Mouse (Mus musculus): Measurements from ENCODE around the gene Gosr2. TPM values are rescaled to one million over a fixed set of nuclear protein-coding genes. Genes with fewer than 3 reads are reported as not detected.

The Gosr2 gene
- polyA plus RNA-seq, 1 experiment from 2014 or later, result 95.6 TPM

DNA sequence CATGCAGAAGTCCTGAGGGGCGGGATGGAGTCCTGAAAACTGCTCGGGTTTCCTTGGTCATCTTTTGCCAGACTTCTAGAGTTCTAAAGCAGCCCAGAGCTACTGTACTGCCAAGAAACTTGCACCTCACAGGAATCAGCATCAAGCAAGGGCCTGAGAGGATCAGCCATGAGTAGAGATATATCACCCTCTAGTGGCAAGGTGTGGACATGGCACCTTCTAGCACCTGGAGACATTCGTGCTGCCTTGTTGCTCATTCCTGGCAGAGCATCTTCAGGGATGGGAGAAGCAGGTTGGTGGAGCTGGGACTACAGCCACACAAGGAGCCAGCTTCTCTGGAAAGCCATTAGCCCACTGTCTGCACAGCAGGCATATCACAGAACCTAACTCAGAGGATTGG, 22.1 kb downstream of the Gosr2 start:
- ATAC-seq, result no peak; the same call in 1 of the 2 replicates
- Histone ChIP-seq H3K4me1 (ENCODE audit: control insufficient read depth, insufficient read depth, low read depth, low read length) (no peaks in the 10 kb centered on the region), H3K4me3 (ENCODE audit: low read length) (no peak overlapping the region), H3K27me3 (replicated peaks; ENCODE audit: control insufficient read depth, insufficient read depth, low read length) (no peaks in the 10 kb centered on the region), H3K9me3 (ENCODE audit: control insufficient read depth, low read length) (no peaks in the 10 kb centered on the region), H3K27ac (ENCODE audit: low read depth, low read length) (no peak overlapping the region), H3K36me3 (ENCODE audit: control insufficient read depth, insufficient read depth, low read length) (peaks cover 20% of the 10 kb centered on the region), H3K9ac (ENCODE audit: low read depth, low read length) (no peak overlapping the region), H3K4me2 (ENCODE audit: low read length) (no peak overlapping the region)
- 47% methylated on average over 3 of the region's 3 CpGs for WGBS

DNA sequence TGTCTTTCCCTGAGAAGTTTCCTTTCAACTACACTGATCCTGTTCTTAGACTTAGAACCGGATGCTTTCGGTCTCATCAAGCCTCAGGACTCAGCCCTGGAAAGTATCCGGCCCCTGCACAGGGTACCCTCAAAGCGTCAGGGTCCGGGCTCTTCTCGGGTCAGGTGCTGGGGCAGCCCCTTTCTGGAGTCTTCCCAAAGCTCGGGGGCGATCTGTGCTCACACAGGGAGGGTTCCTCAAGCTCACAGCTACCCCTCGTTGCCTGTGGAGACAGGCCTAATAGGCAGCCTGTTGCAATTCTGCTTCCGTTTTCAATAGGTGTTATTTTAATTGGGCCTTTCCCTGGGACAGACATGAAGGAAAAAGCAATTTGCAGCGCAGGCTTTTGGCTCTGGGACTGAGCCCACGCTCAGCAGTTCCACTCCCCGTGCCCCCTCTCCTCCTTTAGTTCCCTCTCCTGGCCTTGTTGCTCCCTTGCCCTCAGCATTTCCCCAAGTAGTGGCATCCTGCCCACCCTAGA, 30.7 kb downstream of the Gosr2 start:
- no peak overlapping the region for H3K9ac ChIP-seq (ENCODE audit: low read depth, low read length)
- H3K27me3 ChIP-seq (replicated peaks; ENCODE audit: control insufficient read depth, insufficient read depth, low read length), result no peaks in the 10 kb centered on the region
- WGBS, result 47% methylated on average over 13 of the region's 13 CpGs
- no peak overlapping the region for H3K4me2 ChIP-seq (ENCODE audit: low read length)
- no peak overlapping the region for H3K27ac ChIP-seq (ENCODE audit: low read depth, low read length)
- no peak overlapping the region for H3K4me3 ChIP-seq (ENCODE audit: low read length)
- peaks cover 18% of the 10 kb centered on the region for H3K4me1 ChIP-seq (ENCODE audit: control insufficient read depth, insufficient read depth, low read depth, low read length)
- no peak; the same call in 1 of the 2 replicates for ATAC-seq
- H3K36me3 ChIP-seq (ENCODE audit: control insufficient read depth, insufficient read depth, low read length), result no peaks in the 10 kb centered on the region
- H3K9me3 ChIP-seq (ENCODE audit: control insufficient read depth, low read length), result no peaks in the 10 kb centered on the region

DNA sequence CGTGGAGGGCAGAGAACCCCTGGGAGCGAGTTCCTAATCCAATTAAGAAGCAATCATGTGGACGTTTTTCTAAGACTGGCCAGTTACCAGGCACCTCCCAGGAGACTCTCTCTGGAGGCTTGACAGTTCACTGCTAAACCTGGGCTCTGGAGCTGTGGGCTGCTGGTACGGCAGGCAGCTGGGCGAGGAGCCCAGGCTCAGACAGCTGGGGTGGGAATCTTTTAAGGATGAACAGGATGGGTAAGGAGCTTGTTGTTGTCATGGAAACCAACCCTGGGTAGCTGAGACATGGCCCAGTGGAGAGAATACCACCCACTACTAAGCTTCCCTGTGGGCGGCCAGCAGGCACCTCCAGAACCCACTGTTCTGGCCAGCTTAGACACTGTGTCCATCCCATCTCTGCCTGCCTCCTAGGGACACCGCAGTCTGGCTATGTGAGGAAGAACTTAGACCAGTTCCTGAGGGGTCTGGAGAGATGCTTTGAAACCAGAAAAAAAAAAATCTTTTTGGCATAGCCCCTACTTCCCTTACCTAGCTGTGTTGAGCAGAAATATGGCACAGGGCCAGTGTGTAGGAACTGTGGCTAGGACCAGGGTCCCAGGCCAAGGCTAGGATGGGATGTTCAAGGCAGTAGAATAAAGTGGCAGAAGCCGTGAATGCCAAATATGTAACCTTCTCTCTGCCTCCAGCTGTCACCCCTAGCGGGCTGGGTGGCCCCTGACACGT, 31.4 kb downstream of the Gosr2 start:
- no peaks in the 10 kb centered on the region for H3K27me3 ChIP-seq (replicated peaks; ENCODE audit: control insufficient read depth, insufficient read depth, low read length)
- peak overlapping the region; percentile 61 for H3K27ac ChIP-seq (ENCODE audit: low read depth, low read length)
- no peaks in the 10 kb centered on the region for H3K9me3 ChIP-seq (ENCODE audit: control insufficient read depth, low read length)
- peaks cover 20% of the 10 kb centered on the region for H3K4me1 ChIP-seq (ENCODE audit: control insufficient read depth, insufficient read depth, low read depth, low read length)
- H3K4me2 ChIP-seq (ENCODE audit: low read length), result 0 out of 2 replicates have a peak overlapping the region, but pooled peaks have one; percentile 15
- peak overlapping the region; percentile 27; the same call in 1 of the 2 replicates for H3K9ac ChIP-seq (ENCODE audit: low read depth, low read length)
- H3K4me3 ChIP-seq (ENCODE audit: low read length), result no peak overlapping the region
- no peaks in the 10 kb centered on the region for H3K36me3 ChIP-seq (ENCODE audit: control insufficient read depth, insufficient read depth, low read length)
- ATAC-seq, result peak; percentile 92
- 25% methylated on average over 10 of the region's 10 CpGs for WGBS

DNA sequence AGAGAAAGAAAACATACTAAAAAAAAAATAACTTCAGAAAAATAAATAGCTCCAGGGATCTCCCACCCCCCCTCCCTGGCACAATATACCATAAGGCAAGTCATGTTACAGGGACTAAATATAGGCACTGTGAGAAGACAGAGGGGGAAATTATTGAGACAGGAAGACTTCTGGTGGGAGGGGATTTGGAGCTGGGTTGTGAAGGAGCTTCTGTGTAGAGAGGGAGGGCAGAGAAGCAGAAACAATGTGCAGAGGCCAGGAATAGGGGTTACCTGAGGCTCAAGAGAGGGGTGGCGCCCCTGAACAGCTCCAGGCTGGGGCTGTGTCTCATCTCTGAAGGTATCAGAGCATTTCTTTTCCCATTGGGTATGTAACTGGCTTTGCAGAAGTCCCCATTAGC, 32.0 kb downstream of the Gosr2 start:
- H3K36me3 ChIP-seq (ENCODE audit: control insufficient read depth, insufficient read depth, low read length), result no peaks in the 10 kb centered on the region
- H3K4me3 ChIP-seq (ENCODE audit: low read length), result no peak overlapping the region
- no peaks in the 10 kb centered on the region for H3K9me3 ChIP-seq (ENCODE audit: control insufficient read depth, low read length)
- no peak overlapping the region for H3K4me2 ChIP-seq (ENCODE audit: low read length)
- no peaks in the 10 kb centered on the region for H3K27me3 ChIP-seq (replicated peaks; ENCODE audit: control insufficient read depth, insufficient read depth, low read length)
- ATAC-seq, result peak; percentile 50; the same call in 1 of the 2 replicates
- 50% methylated on average over 1 of the region's 1 CpGs for WGBS
- peak overlapping the region; percentile 61 for H3K27ac ChIP-seq (ENCODE audit: low read depth, low read length)
- peak overlapping the region; percentile 27; the same call in 1 of the 2 replicates for H3K9ac ChIP-seq (ENCODE audit: low read depth, low read length)
- peaks cover 20% of the 10 kb centered on the region for H3K4me1 ChIP-seq (ENCODE audit: control insufficient read depth, insufficient read depth, low read depth, low read length)

DNA sequence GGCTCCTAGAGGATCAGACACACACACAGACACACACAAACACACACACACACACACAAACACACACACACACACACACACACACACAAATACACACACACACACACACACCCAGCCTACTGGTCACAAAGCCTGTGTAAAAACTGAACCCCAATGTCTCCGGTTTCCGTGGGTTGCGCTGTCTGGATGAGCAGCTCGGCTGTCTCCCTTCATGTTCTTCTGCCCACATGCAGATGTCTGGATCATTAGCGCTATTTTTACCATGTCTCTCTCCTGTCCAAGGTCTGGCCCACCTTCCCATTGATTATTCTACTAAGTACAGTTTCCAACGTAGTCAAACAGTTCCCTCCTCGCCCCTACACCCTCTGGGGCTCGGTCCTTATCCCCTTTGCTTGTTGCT, 34.6 kb downstream of the Gosr2 start:
- Histone ChIP-seq H3K9me3 (ENCODE audit: control insufficient read depth, low read length) (no peaks in the 10 kb centered on the region), H3K4me1 (ENCODE audit: control insufficient read depth, insufficient read depth, low read depth, low read length) (peaks cover 20% of the 10 kb centered on the region), H3K4me2 (ENCODE audit: low read length) (no peak overlapping the region), H3K36me3 (ENCODE audit: control insufficient read depth, insufficient read depth, low read length) (no peaks in the 10 kb centered on the region), H3K27me3 (replicated peaks; ENCODE audit: control insufficient read depth, insufficient read depth, low read length) (no peaks in the 10 kb centered on the region), H3K27ac (ENCODE audit: low read depth, low read length) (no peak overlapping the region), H3K4me3 (ENCODE audit: low read length) (no peak overlapping the region), H3K9ac (ENCODE audit: low read depth, low read length) (no peak overlapping the region)
- 86% methylated on average over 8 of the region's 8 CpGs for WGBS
- ATAC-seq, result no peak

DNA sequence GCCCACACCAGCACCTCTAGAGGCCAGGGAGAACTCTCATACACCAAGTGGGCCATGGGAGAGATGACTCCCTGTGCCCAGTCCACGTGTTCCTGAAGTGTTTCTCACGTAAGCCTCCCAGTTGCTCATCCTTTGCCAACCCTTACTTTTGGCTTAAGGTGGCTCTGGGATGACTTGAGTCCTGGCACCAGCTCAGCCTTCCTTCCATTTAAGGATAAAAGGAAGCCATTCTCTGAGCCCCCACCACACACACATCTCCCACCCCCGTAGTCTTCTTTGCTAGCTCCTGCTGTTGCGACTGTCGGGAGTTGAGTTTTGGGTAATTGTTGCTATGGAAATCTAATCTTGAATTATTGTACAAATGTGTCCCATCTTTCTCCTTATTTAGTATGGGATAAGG, 35.2 kb downstream of the Gosr2 start:
- no peak overlapping the region for H3K4me2 ChIP-seq (ENCODE audit: low read length)
- no peaks in the 10 kb centered on the region for H3K27me3 ChIP-seq (replicated peaks; ENCODE audit: control insufficient read depth, insufficient read depth, low read length)
- no peak overlapping the region for H3K9ac ChIP-seq (ENCODE audit: low read depth, low read length)
- 62% methylated on average over 5 of the region's 5 CpGs for WGBS
- no peak for ATAC-seq
- H3K4me3 ChIP-seq (ENCODE audit: low read length), result no peak overlapping the region
- H3K9me3 ChIP-seq (ENCODE audit: control insufficient read depth, low read length), result no peaks in the 10 kb centered on the region
- no peak overlapping the region for H3K27ac ChIP-seq (ENCODE audit: low read depth, low read length)
- no peaks in the 10 kb centered on the region for H3K36me3 ChIP-seq (ENCODE audit: control insufficient read depth, insufficient read depth, low read length)
- H3K4me1 ChIP-seq (ENCODE audit: control insufficient read depth, insufficient read depth, low read depth, low read length), result peaks cover 20% of the 10 kb centered on the region

DNA sequence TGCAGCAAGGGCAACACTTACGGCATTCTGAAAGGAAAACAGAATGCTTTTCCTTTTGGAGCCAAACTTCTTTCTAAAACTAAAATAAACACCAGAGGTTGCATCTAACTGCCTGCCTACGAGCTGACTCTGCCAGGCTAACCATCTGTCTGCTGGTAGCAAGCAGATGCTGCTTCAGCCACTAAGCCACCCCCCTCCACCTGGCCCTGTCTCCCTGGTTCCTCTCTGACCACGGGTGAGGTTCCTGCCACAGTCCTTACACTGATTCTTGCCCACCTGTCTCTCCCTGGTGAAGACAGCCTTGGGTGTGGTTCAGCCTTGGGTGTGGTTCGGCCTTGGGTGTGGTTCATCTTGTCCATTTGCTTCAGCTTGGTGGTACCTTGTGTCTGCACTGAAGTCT, 35.8 kb downstream of the Gosr2 start:
- ATAC-seq, result no peak

DNA sequence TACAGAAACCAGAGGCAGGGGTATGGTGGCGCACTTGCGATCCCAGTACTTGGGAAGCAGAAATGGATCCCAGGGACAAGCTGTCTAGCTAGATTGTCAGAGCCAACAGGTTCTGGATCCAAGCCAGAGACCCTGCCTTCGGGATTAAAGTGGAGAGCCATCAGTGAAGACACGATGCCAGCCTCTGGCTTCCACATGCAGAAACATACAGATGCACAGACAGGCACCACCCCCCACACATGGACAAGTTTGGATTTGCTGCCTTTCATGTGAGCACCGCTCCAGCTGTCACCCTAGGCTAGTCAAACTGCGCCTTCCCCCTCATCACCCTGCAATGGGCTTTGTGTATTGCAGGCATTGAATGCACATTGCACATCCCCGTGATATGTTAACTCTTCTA, 39.5 kb downstream of the Gosr2 start:
- 69% methylated on average over 7 of the region's 7 CpGs for WGBS

More for the DNA sequence above, 35.8 kb downstream of the Gosr2 start:
- no peak overlapping the region for H3K27ac ChIP-seq (ENCODE audit: low read depth, low read length)
- H3K4me3 ChIP-seq (ENCODE audit: low read length), result no peak overlapping the region
- H3K27me3 ChIP-seq (replicated peaks; ENCODE audit: control insufficient read depth, insufficient read depth, low read length), result no peaks in the 10 kb centered on the region
- H3K4me2 ChIP-seq (ENCODE audit: low read length), result no peak overlapping the region
- 52% methylated on average over 4 of the region's 4 CpGs for WGBS
- no peak overlapping the region for H3K9ac ChIP-seq (ENCODE audit: low read depth, low read length)
- H3K36me3 ChIP-seq (ENCODE audit: control insufficient read depth, insufficient read depth, low read length), result no peaks in the 10 kb centered on the region
- peaks cover 15% of the 10 kb centered on the region for H3K4me1 ChIP-seq (ENCODE audit: control insufficient read depth, insufficient read depth, low read depth, low read length)
- no peaks in the 10 kb centered on the region for H3K9me3 ChIP-seq (ENCODE audit: control insufficient read depth, low read length)

DNA sequence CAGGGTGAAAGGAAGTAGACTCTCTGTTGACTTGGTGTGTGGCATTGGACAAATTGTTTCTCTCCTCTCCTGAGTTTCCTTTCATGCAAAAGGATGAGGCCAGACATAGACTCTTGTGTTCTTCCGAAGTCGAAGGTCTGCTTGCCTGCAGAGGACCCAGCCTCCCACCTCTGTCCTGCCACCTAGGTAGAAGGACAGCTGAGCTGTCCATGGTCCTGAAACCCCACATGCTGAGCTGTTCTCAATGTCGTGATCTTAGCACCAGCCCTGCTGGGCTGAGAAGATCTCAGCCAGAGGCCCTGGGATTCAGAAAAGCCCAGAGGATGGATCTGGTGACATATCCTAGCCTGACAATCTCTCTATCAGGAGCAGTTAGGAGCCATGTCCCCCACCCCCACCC, 41.2 kb downstream of the Gosr2 start:
- peaks cover 15% of the 10 kb centered on the region for H3K27me3 ChIP-seq (replicated peaks; ENCODE audit: control insufficient read depth, insufficient read depth, low read length)
- H3K4me1 ChIP-seq (ENCODE audit: control insufficient read depth, insufficient read depth, low read depth, low read length), result 0 out of 2 replicates have a peak, but pooled peaks cover 2% of the 10 kb centered on the region
- no peak overlapping the region for H3K9ac ChIP-seq (ENCODE audit: low read depth, low read length)
- no peak overlapping the region for H3K27ac ChIP-seq (ENCODE audit: low read depth, low read length)
- no peak overlapping the region for H3K4me3 ChIP-seq (ENCODE audit: low read length)
- H3K36me3 ChIP-seq (ENCODE audit: control insufficient read depth, insufficient read depth, low read length), result no peaks in the 10 kb centered on the region
- no peaks in the 10 kb centered on the region for H3K9me3 ChIP-seq (ENCODE audit: control insufficient read depth, low read length)
- no peak for ATAC-seq
- 13% methylated on average over 3 of the region's 3 CpGs for WGBS
- H3K4me2 ChIP-seq (ENCODE audit: low read length), result no peak overlapping the region

More for the DNA sequence above, 39.5 kb downstream of the Gosr2 start:
- Histone ChIP-seq H3K4me2 (ENCODE audit: low read length) (no peak overlapping the region), H3K9me3 (ENCODE audit: control insufficient read depth, low read length) (no peaks in the 10 kb centered on the region), H3K27ac (ENCODE audit: low read depth, low read length) (no peak overlapping the region), H3K9ac (ENCODE audit: low read depth, low read length) (no peak overlapping the region), H3K4me1 (ENCODE audit: control insufficient read depth, insufficient read depth, low read depth, low read length) (0 out of 2 replicates have a peak, but pooled peaks cover 2% of the 10 kb centered on the region), H3K27me3 (replicated peaks; ENCODE audit: control insufficient read depth, insufficient read depth, low read length) (peaks cover 3% of the 10 kb centered on the region; the same call in 1 of the 2 replicates), H3K36me3 (ENCODE audit: control insufficient read depth, insufficient read depth, low read length) (no peaks in the 10 kb centered on the region), H3K4me3 (ENCODE audit: low read length) (no peak overlapping the region)
- no peak for ATAC-seq
